Mouse (Mus musculus) limb, embryonic 10.5 days (tissue): ENCODE data around the gene Hps6. TPM values are rescaled to one million over a fixed set of nuclear protein-coding genes. Genes with fewer than 3 reads are reported as not detected.

Experiments
- DNase-seq: peaks from one replicate; pipeline ENCODE4 v3.0.0-alpha.2; 2017; ENCODE audit warnings: low spot score
- H3K27ac ChIP-seq: fragments of 300-500 bp; sonication (generic); 2 replicates; pipeline ENCODE4 v1.5.1; 2016; ENCODE audit warnings: mild to moderate bottlenecking
- H3K27me3 ChIP-seq: fragments of 300-500 bp; sonication (generic); 2 replicates; pipeline ENCODE4 v1.6.1; 2016; ENCODE audit warnings: low read depth, mild to moderate bottlenecking; ENCODE audit not compliant: poor library complexity, severe bottlenecking
- H3K36me3 ChIP-seq: fragments of 300-500 bp; sonication (generic); 2 replicates; pipeline ENCODE4 v1.6.1; 2016; ENCODE audit warnings: mild to moderate bottlenecking, moderate library complexity
- H3K4me1 ChIP-seq: fragments of 300-500 bp; sonication (generic); 2 replicates; pipeline ENCODE4 v1.6.1; 2016
- H3K4me3 ChIP-seq: fragments of 300-500 bp; sonication (generic); 2 replicates; pipeline ENCODE4 v1.5.1; 2016; ENCODE audit warnings: mild to moderate bottlenecking, moderate library complexity
- H3K9me3 ChIP-seq: fragments of 300-500 bp; sonication (generic); replicated peaks from 2 replicates; pipeline ENCODE4 v1.6.1; 2016; ENCODE audit warnings: mild to moderate bottlenecking
- WGBS: fragments of 180-500 bp; shearing (Covaris S2); methylation state at CpG from one replicate; pipeline ENCODE4 v1.1.7; 2016; 5-methylcytosine and 5-hydroxymethylcytosine counted together
- polyA plus RNA-seq: library from polyadenylated mRNA; unstranded; fragments of >200 nt; fragmentation: Nextera tagmentation; extraction: Ambion mirVana; gene quantifications from 2 replicates; pipeline ENCODE4 v1.2.1, GENCODE M21; 2016

Hps6 gene
- polyA plus RNA-seq, 1 experiment from 2014 or later, result 5.3 TPM

DNA sequence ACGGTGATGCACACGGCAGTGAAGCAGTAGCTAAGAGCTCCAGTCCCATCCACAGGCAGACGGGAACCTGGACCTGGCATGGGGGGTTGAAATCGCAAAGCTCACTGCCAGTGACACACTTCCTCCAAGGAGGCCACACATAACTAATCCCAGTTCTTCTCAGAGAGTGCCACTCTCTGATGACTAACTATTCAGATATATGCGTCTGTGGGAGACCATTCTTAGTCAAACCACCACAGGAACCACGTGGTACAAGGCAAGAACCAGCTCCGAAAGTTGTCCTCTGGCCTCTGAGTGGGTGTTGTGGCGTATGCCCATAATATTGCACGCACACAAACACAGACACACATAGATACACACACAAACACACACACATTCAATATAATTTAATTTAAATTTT is 1.0 kb upstream of the Hps6 start:
- Histone ChIP-seq H3K9me3 (no peaks in the 10 kb centered on the region), H3K4me1 (peaks cover 32% of the 10 kb centered on the region), H3K27ac (no peak overlapping the region), H3K27me3 (peaks cover 17% of the 10 kb centered on the region), H3K36me3 (peaks cover 10% of the 10 kb centered on the region), H3K4me3 (no peak overlapping the region)
- 84% methylated on average over 9 of the region's 9 CpGs for WGBS
- DNase-seq, result no peak

DNA sequence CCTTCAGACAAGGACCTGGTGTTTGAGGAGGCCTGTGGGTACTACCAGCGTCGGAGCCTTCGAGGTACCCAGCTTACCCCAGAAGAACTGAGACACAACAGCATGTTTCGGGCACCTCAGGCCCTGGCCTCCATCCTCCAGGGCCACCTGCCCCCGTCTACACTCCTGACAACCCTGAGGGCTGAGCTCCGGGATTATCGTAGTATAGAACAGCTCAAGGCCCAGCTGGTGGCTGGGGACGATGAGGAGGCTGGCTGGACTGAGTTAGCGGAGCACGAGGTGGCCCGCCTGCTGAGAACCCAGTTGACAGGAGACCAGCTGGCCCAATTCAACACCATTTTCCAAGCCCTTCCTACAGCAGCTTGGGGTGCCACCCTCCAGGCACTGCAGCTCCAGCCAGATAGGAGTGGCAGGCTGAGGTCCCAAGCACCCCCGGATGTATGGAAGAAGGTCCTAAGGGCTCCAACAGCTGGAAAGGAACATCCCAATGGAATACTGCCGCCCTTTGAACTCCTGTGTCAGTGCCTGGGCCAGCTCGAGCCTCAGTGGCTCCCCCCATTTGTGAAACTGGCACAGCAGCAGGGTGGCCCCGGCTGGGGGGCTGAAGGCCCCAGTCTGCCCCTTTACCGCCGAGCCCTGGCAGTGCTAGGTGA is 1.6 kb downstream of the Hps6 start:
- H3K27me3 ChIP-seq, result peaks cover 17% of the 10 kb centered on the region
- DNase-seq, result no peak
- H3K4me1 ChIP-seq, result peaks cover 26% of the 10 kb centered on the region
- no peaks in the 10 kb centered on the region for H3K9me3 ChIP-seq
- H3K27ac ChIP-seq, result no peak overlapping the region
- H3K4me3 ChIP-seq, result no peak overlapping the region
- 78% methylated on average over 17 of the region's 17 CpGs for WGBS
- H3K36me3 ChIP-seq, result peaks cover 7% of the 10 kb centered on the region

DNA sequence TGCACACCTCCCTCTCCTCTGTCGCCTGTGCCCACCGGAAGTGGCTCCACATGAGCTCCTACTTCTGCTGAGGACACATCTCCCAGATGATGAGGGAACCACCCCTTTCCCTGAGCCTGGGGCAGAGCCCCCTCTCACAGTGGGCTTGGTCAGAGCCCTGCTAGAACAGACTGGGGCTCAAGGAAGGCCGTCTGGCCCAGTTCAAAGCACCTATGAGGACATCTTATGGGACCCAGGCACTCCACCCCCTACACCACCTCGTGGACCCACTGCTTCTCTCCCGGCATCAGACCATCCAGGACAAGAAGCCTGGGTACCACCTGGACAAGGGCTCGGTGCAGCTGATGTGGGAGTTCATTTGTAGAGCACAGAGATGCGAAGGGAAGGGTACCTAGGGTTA is 2.4 kb downstream of the Hps6 start:
- peaks cover 17% of the 10 kb centered on the region for H3K27me3 ChIP-seq
- H3K36me3 ChIP-seq, result peaks cover 7% of the 10 kb centered on the region
- no peak overlapping the region for H3K4me3 ChIP-seq
- H3K4me1 ChIP-seq, result peaks cover 26% of the 10 kb centered on the region
- 88% methylated on average over 7 of the region's 7 CpGs for WGBS
- no peak for DNase-seq
- no peaks in the 10 kb centered on the region for H3K9me3 ChIP-seq
- no peak overlapping the region for H3K27ac ChIP-seq

DNA sequence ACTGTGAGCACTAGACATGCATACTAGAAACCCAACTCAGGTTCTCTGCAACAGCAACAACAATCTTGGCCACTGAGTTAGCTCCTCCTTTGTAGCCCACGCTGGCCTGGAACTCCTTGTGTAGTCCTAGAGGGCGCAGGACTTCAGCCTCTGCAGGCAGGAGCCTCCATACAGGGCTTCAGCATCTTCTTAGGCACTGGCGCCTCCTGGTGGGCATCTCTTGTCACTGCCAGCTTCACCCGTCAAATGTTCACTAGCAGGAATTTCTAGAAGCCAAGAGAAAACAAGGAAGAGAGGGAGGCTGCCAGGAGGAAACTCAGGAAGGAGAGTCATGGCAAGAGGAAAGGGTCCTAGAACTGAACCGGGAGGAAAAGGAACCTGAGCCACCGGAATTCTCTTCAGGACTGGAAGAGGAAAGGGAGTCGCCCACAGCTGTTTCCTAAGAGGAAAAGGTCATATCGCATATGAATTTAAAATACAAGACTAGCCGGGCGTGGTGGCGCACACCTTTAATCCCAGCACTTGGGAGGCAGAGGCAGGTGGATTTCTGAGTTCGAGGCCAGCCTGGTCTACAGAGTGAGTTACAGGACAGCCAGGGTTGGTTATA is 11.4 kb downstream of the Hps6 start:
- H3K9me3 ChIP-seq, result no peaks in the 10 kb centered on the region
- H3K27ac ChIP-seq, result no peak overlapping the region
- H3K27me3 ChIP-seq, result no peaks in the 10 kb centered on the region
- DNase-seq, result peak; percentile 92
- H3K4me3 ChIP-seq, result no peak overlapping the region
- WGBS, result 43% methylated on average over 12 of the region's 12 CpGs
- no peaks in the 10 kb centered on the region for H3K36me3 ChIP-seq
- H3K4me1 ChIP-seq, result no peaks in the 10 kb centered on the region

DNA sequence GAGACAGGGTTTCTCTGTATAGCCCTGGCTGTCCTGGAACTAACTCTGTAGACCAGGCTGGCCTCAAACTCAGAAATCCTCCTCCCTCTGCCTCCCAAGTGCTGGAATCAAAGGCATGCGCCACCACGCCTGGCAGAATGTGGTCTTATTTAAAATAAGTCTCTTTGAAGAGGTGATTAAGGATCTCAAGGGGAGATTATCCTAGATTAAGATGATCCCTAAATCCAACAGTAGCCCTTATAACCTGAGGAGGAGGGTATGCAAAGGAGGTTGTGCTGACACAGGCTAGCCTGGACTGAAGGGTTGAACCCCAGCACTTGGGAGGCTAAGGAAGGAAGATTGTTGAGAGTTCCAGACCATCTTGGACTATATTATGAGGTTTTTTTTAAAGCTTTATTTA is 12.7 kb downstream of the Hps6 start:
- Histone ChIP-seq H3K36me3 (no peaks in the 10 kb centered on the region), H3K4me3 (no peak overlapping the region), H3K27me3 (no peaks in the 10 kb centered on the region), H3K4me1 (no peaks in the 10 kb centered on the region), H3K9me3 (no peaks in the 10 kb centered on the region), H3K27ac (no peak overlapping the region)
- 75% methylated on average over 2 of the region's 2 CpGs for WGBS
- no peak for DNase-seq

DNA sequence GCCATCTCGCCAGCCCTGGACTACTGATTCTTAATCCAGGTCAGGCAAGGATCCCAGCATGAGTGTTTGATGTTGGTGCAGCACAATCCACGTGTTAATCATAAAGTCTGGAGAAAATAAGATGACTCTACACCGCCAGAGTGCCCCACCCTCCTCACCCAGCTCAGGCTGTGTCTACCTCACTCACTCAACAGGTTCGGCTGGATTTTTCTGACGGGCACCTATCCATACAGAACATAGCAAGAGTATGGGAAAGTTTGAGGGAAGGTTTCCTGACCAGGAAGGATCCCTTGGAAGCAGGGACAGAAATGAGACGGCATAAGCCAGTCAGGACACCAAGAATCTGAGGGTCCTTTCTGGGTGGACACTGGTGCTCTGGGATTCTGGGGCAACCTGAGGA is 21.7 kb downstream of the Hps6 start:
- Histone ChIP-seq H3K4me1 (peaks cover 4% of the 10 kb centered on the region; the same call in 1 of the 2 replicates), H3K9me3 (no peaks in the 10 kb centered on the region; the same call in 1 of the 2 replicates), H3K36me3 (peaks cover 10% of the 10 kb centered on the region), H3K27me3 (no peaks in the 10 kb centered on the region), H3K4me3 (no peak overlapping the region), H3K27ac (no peak overlapping the region)
- WGBS, result 80% methylated on average over 6 of the region's 6 CpGs
- no peak for DNase-seq

DNA sequence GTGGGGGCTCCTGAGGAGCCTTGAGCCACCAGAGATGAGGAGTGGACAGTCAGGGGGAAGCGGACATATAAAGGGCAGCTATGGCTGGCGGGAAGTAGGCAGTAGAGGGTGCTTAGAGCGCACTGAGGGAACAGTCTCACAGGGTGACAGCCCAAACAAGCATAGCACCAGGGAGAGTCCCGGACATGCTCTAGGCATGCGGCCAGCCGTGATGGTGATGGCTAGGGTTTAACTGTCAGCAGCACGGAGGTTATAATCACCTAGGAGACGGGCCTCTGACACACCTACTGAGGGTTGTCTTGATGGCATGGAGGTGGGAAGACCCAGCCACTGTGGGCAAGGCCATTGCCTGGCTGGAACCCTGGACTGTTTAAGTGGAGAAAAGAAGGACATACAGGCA is 23.3 kb downstream of the Hps6 start:
- WGBS, result 66% methylated on average over 8 of the region's 8 CpGs
- no peak for DNase-seq
- Histone ChIP-seq H3K27me3 (no peaks in the 10 kb centered on the region), H3K36me3 (peaks cover 26% of the 10 kb centered on the region), H3K4me1 (peaks cover 4% of the 10 kb centered on the region; the same call in 1 of the 2 replicates), H3K27ac (no peak overlapping the region), H3K9me3 (no peaks in the 10 kb centered on the region; the same call in 1 of the 2 replicates), H3K4me3 (no peak overlapping the region)

DNA sequence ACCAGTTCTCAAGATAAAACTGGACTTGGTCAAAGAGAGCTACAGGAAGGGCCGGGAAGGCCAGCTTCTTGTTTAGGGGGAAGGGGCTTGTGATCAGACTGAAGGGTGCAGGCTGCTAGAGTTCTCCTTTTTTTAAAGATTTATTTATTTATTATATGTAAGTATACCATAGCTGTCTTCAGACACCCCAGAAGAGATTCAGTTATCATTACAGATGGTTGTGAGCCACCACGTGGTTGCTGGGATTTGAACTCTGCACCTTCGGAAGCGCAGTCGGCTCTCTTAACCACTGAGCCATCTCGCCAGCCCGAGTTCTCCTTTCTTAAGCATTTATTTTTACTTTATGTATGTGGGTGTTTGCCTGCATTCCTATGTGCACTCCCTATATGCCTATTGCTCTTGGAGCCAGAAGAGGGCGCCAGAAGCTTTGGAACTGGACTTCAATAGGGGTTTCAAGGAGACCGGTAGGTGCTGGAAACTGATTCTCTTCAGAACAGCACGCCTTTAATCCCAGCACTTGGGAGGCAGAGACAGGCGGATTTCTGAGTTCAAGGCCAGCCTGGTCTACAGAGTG is 25.5 kb downstream of the Hps6 start:
- H3K27ac ChIP-seq, result no peak overlapping the region
- no peaks in the 10 kb centered on the region for H3K27me3 ChIP-seq
- WGBS, result 71% methylated on average over 11 of the region's 11 CpGs
- DNase-seq, result no peak
- peaks cover 4% of the 10 kb centered on the region; the same call in 1 of the 2 replicates for H3K4me1 ChIP-seq
- no peaks in the 10 kb centered on the region; the same call in 1 of the 2 replicates for H3K9me3 ChIP-seq
- peaks cover 48% of the 10 kb centered on the region for H3K36me3 ChIP-seq
- no peak overlapping the region for H3K4me3 ChIP-seq

DNA sequence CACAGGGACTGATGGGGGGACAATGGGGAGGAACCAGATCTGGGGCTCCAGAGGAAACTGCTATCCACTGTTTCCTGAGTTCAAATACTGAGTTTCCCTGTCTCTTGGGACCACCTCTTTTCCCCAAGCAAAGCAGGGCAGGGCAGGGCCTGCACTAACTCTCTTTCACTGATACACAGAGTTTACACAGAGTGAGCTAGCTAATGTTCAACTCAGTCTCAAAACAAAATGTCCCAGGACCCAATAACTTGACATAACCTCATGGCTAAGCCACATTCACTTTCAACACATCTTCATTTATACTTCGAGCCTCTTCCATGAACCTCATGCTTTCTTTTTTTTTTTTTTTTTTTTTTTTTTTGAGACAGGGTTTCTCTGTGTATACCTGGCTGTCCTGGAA is 26.3 kb downstream of the Hps6 start:
- no peak overlapping the region for H3K27ac ChIP-seq
- no peak for DNase-seq
- H3K36me3 ChIP-seq, result peaks cover 57% of the 10 kb centered on the region
- WGBS, result 100% methylated on average over 1 of the region's 1 CpGs
- H3K4me3 ChIP-seq, result no peak overlapping the region
- H3K27me3 ChIP-seq, result no peaks in the 10 kb centered on the region
- no peaks in the 10 kb centered on the region; the same call in 1 of the 2 replicates for H3K9me3 ChIP-seq
- H3K4me1 ChIP-seq, result peaks cover 4% of the 10 kb centered on the region; the same call in 1 of the 2 replicates

DNA sequence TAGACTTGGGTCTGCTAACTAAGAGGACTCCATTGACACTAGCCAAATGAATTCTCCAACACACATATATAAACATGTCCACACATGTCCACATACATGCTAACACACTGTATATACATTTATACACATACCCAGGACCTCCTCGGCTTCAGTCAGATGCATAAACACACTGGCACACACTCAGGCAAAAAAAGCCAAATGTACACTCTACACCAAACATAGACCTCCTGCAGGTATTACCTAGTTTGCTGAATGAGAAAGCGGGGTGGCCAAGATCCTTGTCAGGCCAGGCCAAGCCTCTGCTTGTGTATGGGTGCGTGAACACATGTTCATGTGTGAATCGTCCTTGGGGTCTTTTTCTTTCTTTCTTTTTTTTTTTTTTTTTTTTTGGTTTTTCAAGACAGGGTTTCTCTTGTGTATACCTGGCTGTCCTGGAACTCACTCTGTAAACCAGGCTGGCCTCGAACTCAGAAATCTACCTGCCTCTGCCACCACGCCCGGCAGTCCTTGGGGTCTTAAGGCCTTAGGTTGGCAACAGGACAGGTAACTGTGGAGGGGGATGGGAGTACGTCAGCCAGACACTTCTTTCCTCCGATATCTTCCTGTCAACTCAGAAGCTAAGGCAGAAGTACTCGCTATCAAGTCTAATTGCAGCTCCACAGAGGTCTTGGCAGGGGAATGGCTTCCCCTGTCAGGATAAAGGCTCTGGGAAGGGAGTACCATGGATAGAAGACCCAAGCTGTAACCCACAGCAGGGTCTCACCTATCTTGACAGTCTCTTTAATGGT is 27.1 kb downstream of the Hps6 start:
- Histone ChIP-seq H3K27me3 (no peaks in the 10 kb centered on the region), H3K36me3 (peaks cover 64% of the 10 kb centered on the region), H3K4me1 (peaks cover 4% of the 10 kb centered on the region; the same call in 1 of the 2 replicates), H3K27ac (no peak overlapping the region), H3K9me3 (no peaks in the 10 kb centered on the region; the same call in 1 of the 2 replicates), H3K4me3 (no peak overlapping the region)
- 96% methylated on average over 10 of the region's 10 CpGs for WGBS
- no peak for DNase-seq

DNA sequence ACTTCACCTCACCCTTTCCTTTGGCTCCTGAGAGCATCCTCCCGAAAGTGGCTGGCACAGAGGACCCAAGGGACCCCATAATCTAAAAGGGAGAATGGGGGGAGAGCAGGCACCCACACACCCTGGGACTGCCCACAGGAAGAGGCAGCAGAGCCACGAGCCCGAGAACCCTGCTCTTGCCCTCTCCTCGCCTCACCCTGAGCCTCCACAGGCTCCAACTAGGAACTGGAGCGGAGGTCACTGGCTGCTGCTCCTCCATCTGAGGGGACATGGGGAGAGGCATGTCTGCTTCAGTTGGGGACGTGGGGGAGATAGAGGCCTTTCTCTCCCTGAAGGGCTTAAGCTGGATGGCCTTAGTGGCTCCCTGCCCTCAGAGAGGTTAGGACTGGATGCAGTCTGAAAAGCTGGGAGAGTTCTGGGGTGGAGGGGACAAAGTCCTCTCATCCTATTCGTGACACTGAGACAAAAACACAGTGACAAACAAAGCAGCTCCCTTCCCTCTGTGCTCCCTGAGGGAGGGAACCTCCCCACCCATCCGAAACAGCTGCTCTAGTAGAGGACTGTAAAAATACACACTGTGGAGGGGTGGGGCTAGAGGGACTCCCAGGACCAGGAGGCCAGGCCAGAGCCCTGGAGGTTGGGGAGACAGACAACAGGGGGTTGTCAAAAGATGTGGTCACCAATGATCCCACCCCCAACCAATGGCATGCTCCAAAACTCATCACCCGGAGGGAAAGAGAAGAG is 28.6 kb downstream of the Hps6 start:
- Histone ChIP-seq H3K4me3 (no peak overlapping the region), H3K27ac (no peak overlapping the region), H3K9me3 (no peaks in the 10 kb centered on the region; the same call in 1 of the 2 replicates), H3K4me1 (peaks cover 12% of the 10 kb centered on the region), H3K27me3 (no peaks in the 10 kb centered on the region), H3K36me3 (peaks cover 79% of the 10 kb centered on the region)
- 90% methylated on average over 9 of the region's 9 CpGs for WGBS
- no peak for DNase-seq

DNA sequence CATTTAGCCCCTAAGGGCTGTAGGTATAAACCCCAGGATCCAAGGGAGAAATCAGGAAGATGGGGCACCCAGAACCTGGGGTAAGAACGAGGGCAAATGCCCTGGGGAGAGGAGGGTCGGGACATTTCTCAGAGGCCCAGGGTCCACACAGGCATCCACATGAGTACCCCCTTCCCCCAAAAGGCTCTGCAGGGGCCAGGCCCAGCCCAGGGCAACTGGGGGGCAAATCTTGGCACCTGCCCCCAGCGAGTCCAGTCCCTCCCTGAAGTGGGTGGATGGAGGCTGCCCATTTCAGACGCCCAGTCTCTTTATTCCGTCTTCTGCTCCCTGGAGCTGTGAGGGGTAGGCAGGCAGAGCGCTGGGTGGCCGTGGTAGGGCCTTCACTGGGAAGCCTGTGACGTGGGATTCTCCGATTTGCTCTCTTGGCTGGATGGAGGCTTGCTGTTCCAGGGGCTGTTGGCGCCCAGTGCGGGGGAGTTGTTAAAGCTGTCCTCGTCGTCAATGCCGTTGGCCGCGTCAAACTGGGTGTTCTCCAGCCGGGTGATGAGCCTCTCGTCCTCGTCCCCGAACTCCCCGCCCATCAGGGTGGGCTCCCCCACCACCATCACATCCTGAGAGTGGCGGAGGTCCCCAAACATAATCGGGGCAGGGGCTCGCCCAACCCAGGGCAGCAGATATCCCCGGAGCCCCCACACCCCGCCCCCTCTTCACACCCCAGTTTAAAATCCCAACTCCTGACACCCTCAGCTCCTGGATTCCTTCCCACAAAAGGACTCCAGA is 29.6 kb downstream of the Hps6 start:
- no peak for DNase-seq
- WGBS, result 91% methylated on average over 26 of the region's 26 CpGs

More for the DNA sequence above, 29.6 kb downstream of the Hps6 start:
- H3K9me3 ChIP-seq, result no peaks in the 10 kb centered on the region; the same call in 1 of the 2 replicates
- no peaks in the 10 kb centered on the region for H3K27me3 ChIP-seq
- no peak overlapping the region for H3K27ac ChIP-seq
- peaks cover 18% of the 10 kb centered on the region for H3K4me1 ChIP-seq
- peaks cover 89% of the 10 kb centered on the region for H3K36me3 ChIP-seq
- no peak overlapping the region for H3K4me3 ChIP-seq
